Mouse (Mus musculus): ENCODE data around the gene Serpina1c.
"Not testable (repeated sequence)": the region's sequence is repeated elsewhere in the genome, so short reads cannot be mapped to it uniquely, and the experiment has no call there.

The Serpina1c gene

DNA sequence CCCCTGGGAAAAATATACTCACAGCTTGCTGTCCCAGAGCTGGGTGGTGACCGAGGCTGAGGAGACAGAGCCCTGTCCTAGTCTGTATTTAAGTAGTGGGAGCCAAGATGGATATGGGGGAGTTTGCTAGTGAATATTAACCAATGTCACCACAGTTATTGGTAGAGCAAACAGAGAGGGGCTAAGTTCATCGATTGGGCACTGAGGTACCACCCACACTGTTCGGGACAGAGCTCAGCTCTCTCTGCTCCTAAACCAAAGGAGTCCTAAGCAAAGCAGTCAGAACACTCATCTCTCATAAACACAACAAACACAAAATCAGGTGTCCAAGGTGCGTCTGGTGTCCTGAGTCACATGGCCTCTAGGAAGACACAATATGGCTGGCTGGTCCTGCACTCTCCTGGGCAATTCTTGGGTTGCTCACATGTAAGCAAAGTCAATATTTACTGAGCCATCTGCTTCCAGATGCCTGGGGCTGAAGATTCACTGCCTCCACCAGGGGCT is at the start of gene Serpina1c:
Gene Serpina1c, minus strand, starts transcription at position 51 of the 504 bp plus-strand sequence.
- not testable (repeated sequence) for DNase-seq

- not testable (repeated sequence) for DNase-seq
These were observed 48.3 kb upstream of the Serpina1c start for GRCm38 (mm10) chr12:103952972-103953371.

GRCm38 (mm10) chr12:103946243-103946642 is 41.6 kb upstream of the Serpina1c start:
- no peak for DNase-seq

GRCm38 (mm10) chr12:103909181-103909580 is 4.5 kb upstream of the Serpina1c start:
- not testable (repeated sequence) for DNase-seq

- not testable (repeated sequence) for DNase-seq
These were observed 3.1 kb upstream of the Serpina1c start for GRCm38 (mm10) chr12:103907746-103908145.

DNA sequence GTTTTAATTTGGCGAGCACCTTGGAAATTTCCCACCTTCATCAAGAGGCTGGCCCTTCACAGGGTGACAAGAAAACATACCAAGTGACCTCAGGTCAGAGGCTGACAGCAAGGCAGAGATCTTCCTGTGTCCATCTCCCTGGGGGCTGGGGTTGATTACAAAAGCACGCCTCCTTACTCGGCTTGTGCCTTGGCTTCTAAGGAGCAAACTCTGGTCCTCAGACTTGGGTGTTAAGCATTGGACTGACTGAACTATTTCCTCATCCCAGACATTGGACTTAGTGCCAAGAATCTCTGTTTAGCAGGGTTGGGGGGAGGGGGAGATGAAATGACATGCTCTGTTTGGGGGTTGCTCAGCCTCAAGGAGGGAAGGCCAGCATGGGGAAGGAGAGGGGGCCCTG is 2.8 kb downstream of the Serpina1c start:
- DNase-seq = not testable (repeated sequence)

- not testable (repeated sequence) for DNase-seq
These were observed 37.8 kb downstream of the Serpina1c start for GRCm38 (mm10) chr12:103866873-103867272.

- not testable (repeated sequence) for DNase-seq
These were observed 41.3 kb downstream of the Serpina1c start, which contains the start of gene Serpina1a for GRCm38 (mm10) chr12:103863101-103863974. Serpina1a (minus strand) TSS chr12:103863562.

DNA sequence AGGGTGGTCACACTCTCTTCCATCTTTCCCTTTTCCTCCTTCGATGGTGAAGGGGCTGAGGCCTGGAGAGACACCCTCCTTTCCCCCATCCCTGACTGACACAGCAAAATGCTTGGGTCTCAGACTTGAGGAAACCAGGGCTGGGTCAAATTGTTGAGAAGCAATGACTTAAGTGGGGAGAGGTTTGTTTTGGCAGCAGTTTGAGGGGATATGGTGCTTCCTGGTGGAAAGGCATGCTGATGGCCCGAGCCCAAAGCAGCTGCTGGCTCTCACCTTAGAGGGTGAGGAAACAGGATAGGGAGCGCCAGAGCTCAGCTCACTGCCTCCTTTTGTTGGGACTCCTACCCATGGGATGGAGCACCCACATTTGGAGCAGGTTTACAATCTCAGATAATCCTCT is 43.7 kb downstream of the Serpina1c start:
- no peak for DNase-seq

- DNase-seq = not testable (repeated sequence)
These were observed 44.1 kb downstream of the Serpina1c start for GRCm38 (mm10) chr12:103860571-103860970.

GRCm38 (mm10) chr12:103859584-103859983 is 45.1 kb downstream of the Serpina1c start:
- not testable (repeated sequence) for DNase-seq

DNA sequence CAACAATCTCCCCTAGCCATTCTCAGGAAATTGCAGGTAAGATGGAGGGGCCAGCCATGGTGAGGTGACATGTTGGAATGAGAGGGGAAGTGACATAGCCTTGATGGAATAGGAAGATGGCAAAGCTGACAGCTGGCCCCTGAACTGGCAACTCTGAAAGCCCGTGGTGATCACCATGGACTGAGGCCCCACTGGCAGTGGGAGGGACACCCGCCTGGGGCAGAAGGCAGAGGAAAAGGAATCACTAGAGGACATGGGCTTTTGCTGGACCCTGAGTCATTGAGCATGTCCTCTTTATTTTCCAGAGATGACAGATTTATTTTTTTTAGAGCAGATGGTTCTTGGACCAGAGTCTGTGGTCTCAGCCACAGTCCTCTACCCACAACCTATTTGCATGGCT is 51.7 kb downstream of the Serpina1c start:
- DNase-seq = not testable (repeated sequence)

Data from thymus, postnatal 14 days (tissue).